Mouse (Mus musculus): Measurements from ENCODE around the gene Arhgap17.

GRCm38 (mm10) chr7:123369759-123370481 lies at the start of gene Arhgap17, which contains the start of gene Lcmt1:
- TF ChIP-seq EP300 (IDR thresholded peaks at IDR 0.05; ENCODE audit: insufficient read depth, low read depth, low read length) (no peak), POLR2A (IDR thresholded peaks at IDR 0.05; ENCODE audit: insufficient read depth, low read depth, low read length) (peak; percentile 59)

Data from heart, adult 2 months (tissue).